Mouse (Mus musculus) ES-Bruce4 (cell line): ENCODE measurements around the gene Atg7. TPM values are rescaled to one million over a fixed set of nuclear protein-coding genes. Genes with fewer than 3 reads are reported as not detected.

Source experiments
- H3K27ac ChIP-seq: 2 replicates; pipeline ENCODE4 v1.5.1; 2012; ENCODE audit warnings: low read length, inconsistent platforms; ENCODE audit not compliant: insufficient read depth
- H3K27me3 ChIP-seq: 2 replicates; pipeline ENCODE4 v1.6.1; 2012; ENCODE audit warnings: mild to moderate bottlenecking, low read length, inconsistent platforms; ENCODE audit not compliant: control insufficient read depth, poor library complexity, insufficient read depth, severe bottlenecking
- H3K36me3 ChIP-seq: 2 replicates; pipeline ENCODE4 v1.6.1; 2012; ENCODE audit warnings: inconsistent platforms, mild to moderate bottlenecking, low read length, moderate library complexity; ENCODE audit not compliant: control insufficient read depth, poor library complexity, insufficient read depth, severe bottlenecking
- H3K4me1 ChIP-seq: one replicate; pipeline ENCODE4 v1.8.1; 2011; ENCODE audit warnings: low read length; ENCODE audit not compliant: control insufficient read depth, insufficient read depth
- H3K4me3 ChIP-seq: 2 replicates; pipeline ENCODE4 v1.5.1; 2011; ENCODE audit warnings: low read depth, mild to moderate bottlenecking, low read length
- H3K9ac ChIP-seq: 2 replicates; pipeline ENCODE4 v1.6.1; 2012; ENCODE audit warnings: low read depth, mild to moderate bottlenecking, inconsistent platforms; ENCODE audit not compliant: poor library complexity, severe bottlenecking
- H3K9me3 ChIP-seq: replicated peaks from 2 replicates; pipeline ENCODE4 v1.6.1; 2012; ENCODE audit warnings: mild to moderate bottlenecking, low read length, inconsistent platforms; ENCODE audit not compliant: control insufficient read depth, poor library complexity, insufficient read depth, severe bottlenecking
- CTCF ChIP-seq: IDR thresholded peaks from one replicate; pipeline ENCODE4 v1.8.1; 2011; ENCODE audit warnings: low read depth, low read length
- EP300 ChIP-seq: IDR thresholded peaks from 2 replicates; pipeline ENCODE4 v1.6.1; 2011; ENCODE audit warnings: low read depth, low read length; ENCODE audit not compliant: insufficient read depth
- POLR2A ChIP-seq: IDR thresholded peaks from one replicate; pipeline ENCODE4 v1.8.1; 2011; ENCODE audit warnings: low read length; ENCODE audit not compliant: insufficient read depth
- polyA plus RNA-seq: library from polyadenylated mRNA; stranded (reverse); fragments of >200 nt; gene quantifications from 2 replicates; pipeline ENCODE4 v1.2.4, GENCODE M21; 2011; ENCODE audit warnings: low read depth; ENCODE audit not compliant: missing spikeins, insufficient read depth, insufficient read length

The Atg7 gene
- polyA plus RNA-seq, 1 experiment = 18.0 TPM

GRCm38 (mm10) chr6:114647011-114647410 lies 4.1 kb downstream of the Atg7 start:
- TF ChIP-seq POLR2A (no peak), EP300 (no peak), CTCF (no peak)
- no peak overlapping the region for H3K27ac ChIP-seq
- H3K4me3 ChIP-seq = no peak overlapping the region
- H3K27me3 ChIP-seq = no peaks in the 10 kb centered on the region
- no peaks in the 10 kb centered on the region for H3K9me3 ChIP-seq
- no peaks in the 10 kb centered on the region for H3K4me1 ChIP-seq
- H3K36me3 ChIP-seq = no peaks in the 10 kb centered on the region
- no peak overlapping the region for H3K9ac ChIP-seq

- Histone ChIP-seq H3K4me3 (no peak overlapping the region), H3K4me1 (no peaks in the 10 kb centered on the region), H3K9ac (no peak overlapping the region), H3K27ac (no peak overlapping the region), H3K36me3 (no peaks in the 10 kb centered on the region), H3K27me3 (no peaks in the 10 kb centered on the region), H3K9me3 (no peaks in the 10 kb centered on the region)
- TF ChIP-seq EP300 (no peak), POLR2A (no peak), CTCF (no peak)
These were observed 5.6 kb downstream of the Atg7 start for GRCm38 (mm10) chr6:114648352-114649030.

GRCm38 (mm10) chr6:114652209-114652608 lies 9.3 kb downstream of the Atg7 start:
- Histone ChIP-seq H3K9me3 (no peaks in the 10 kb centered on the region), H3K36me3 (no peaks in the 10 kb centered on the region), H3K27ac (no peak overlapping the region), H3K9ac (no peak overlapping the region), H3K4me3 (no peak overlapping the region), H3K27me3 (no peaks in the 10 kb centered on the region), H3K4me1 (no peaks in the 10 kb centered on the region)
- TF ChIP-seq EP300 = no peak
- no peak for TF ChIP-seq POLR2A
- TF ChIP-seq CTCF = no peak

- Histone ChIP-seq H3K9me3 (no peaks in the 10 kb centered on the region), H3K4me1 (no peaks in the 10 kb centered on the region), H3K36me3 (no peaks in the 10 kb centered on the region), H3K9ac (no peak overlapping the region), H3K27me3 (no peaks in the 10 kb centered on the region), H3K4me3 (no peak overlapping the region), H3K27ac (no peak overlapping the region)
- TF ChIP-seq CTCF (no peak), EP300 (no peak), POLR2A (no peak)
These were observed 14.1 kb downstream of the Atg7 start for GRCm38 (mm10) chr6:114656826-114657600.

- no peak overlapping the region for H3K27ac ChIP-seq
- no peak overlapping the region for H3K4me3 ChIP-seq
- TF ChIP-seq POLR2A = no peak
- no peak for TF ChIP-seq CTCF
- TF ChIP-seq EP300 = no peak
- no peaks in the 10 kb centered on the region for H3K36me3 ChIP-seq
- H3K4me1 ChIP-seq = no peaks in the 10 kb centered on the region
- no peaks in the 10 kb centered on the region for H3K27me3 ChIP-seq
- no peak overlapping the region for H3K9ac ChIP-seq
- H3K9me3 ChIP-seq = no peaks in the 10 kb centered on the region
These were observed 14.9 kb downstream of the Atg7 start for GRCm38 (mm10) chr6:114657807-114658206.

GRCm38 (mm10) chr6:114659278-114659991 lies 16.5 kb downstream of the Atg7 start:
- H3K27me3 ChIP-seq = no peaks in the 10 kb centered on the region
- no peaks in the 10 kb centered on the region for H3K9me3 ChIP-seq
- TF ChIP-seq CTCF = no peak
- no peak for TF ChIP-seq POLR2A
- TF ChIP-seq EP300 = no peak
- H3K4me3 ChIP-seq = no peak overlapping the region
- H3K36me3 ChIP-seq = no peaks in the 10 kb centered on the region
- H3K4me1 ChIP-seq = no peaks in the 10 kb centered on the region
- H3K27ac ChIP-seq = no peak overlapping the region
- H3K9ac ChIP-seq = no peak overlapping the region
